Mouse (Mus musculus): ENCODE data around the gene Cryba4.

GRCm38 (mm10) chr5:112237866-112238570 lies 14.3 kb downstream of the Cryba4 start:
- no peak for TF ChIP-seq GATA1 (IDR thresholded peaks at IDR 0.05; ENCODE audit: borderline replicate concordance, low read length)
- no peak for TF ChIP-seq FLI1 (IDR thresholded peaks at IDR 0.05; ENCODE audit: low read length)
